Mouse (Mus musculus) forebrain, embryonic 11.5 days (tissue): Measurements from ENCODE around the gene Klf13. TPM values are rescaled to one million over a fixed set of nuclear protein-coding genes. Genes with fewer than 3 reads are reported as not detected.

Source experiments
- ATAC-seq: fragments of 200-750 bp; cut with Nextera tagmentation; replicated peaks from 2 replicates; pipeline ENCODE4 v1.8.0; 2017; ENCODE audit warnings: moderate TSS enrichment; ENCODE audit not compliant: low FRiP score
- DNase-seq: peaks from one replicate; pipeline ENCODE4 v3.0.0-alpha.2; 2017; ENCODE audit warnings: low spot score
- H3K27ac ChIP-seq: fragments of 300-500 bp; sonication (generic); 2 replicates; pipeline ENCODE4 v1.5.1; 2014; ENCODE audit warnings: low read depth, low read length
- H3K27me3 ChIP-seq: fragments of 300-500 bp; sonication (generic); 2 replicates; pipeline ENCODE4 v1.6.1; 2014; ENCODE audit warnings: mild to moderate bottlenecking, low read length, mixed read lengths; ENCODE audit not compliant: control insufficient read depth, insufficient read depth
- H3K36me3 ChIP-seq: fragments of 300-500 bp; sonication (generic); 2 replicates; pipeline ENCODE4 v1.6.1; 2014; ENCODE audit warnings: mild to moderate bottlenecking, low read length, moderate library complexity, mixed read lengths; ENCODE audit not compliant: control insufficient read depth, insufficient read depth
- H3K4me1 ChIP-seq: fragments of 300-500 bp; sonication (generic); replicated peaks from 2 replicates; pipeline ENCODE4 v1.6.1; 2014; ENCODE audit warnings: low read length, mixed read lengths; ENCODE audit not compliant: control insufficient read depth, insufficient read depth
- H3K4me2 ChIP-seq: fragments of 300-500 bp; sonication (generic); 2 replicates; pipeline ENCODE4 v1.6.1; 2014; ENCODE audit warnings: low read depth, mild to moderate bottlenecking, low read length, moderate library complexity, mixed read lengths; ENCODE audit not compliant: severe bottlenecking
- H3K4me3 ChIP-seq: fragments of 300-500 bp; sonication (generic); 2 replicates; pipeline ENCODE4 v1.5.1; 2014; ENCODE audit warnings: low read depth, low read length
- H3K9ac ChIP-seq: fragments of 300-500 bp; sonication (generic); 2 replicates; pipeline ENCODE4 v1.6.1; 2014; ENCODE audit warnings: low read length
- H3K9me3 ChIP-seq: fragments of 300-500 bp; sonication (generic); 2 replicates; pipeline ENCODE4 v1.6.1; 2016; ENCODE audit warnings: low read length, mixed read lengths; ENCODE audit not compliant: control insufficient read depth
- WGBS: fragments of 180-500 bp; shearing (Covaris S2); extraction: QIAGEN DNeasy Blood & Tissue Kit; methylation state at CpG from one replicate; pipeline ENCODE4 v1.1.7; 2014; 5-methylcytosine and 5-hydroxymethylcytosine counted together
- polyA plus RNA-seq: library from polyadenylated mRNA; unstranded; fragments of >200 nt; fragmentation: Nextera tagmentation; extraction: Ambion mirVana; gene quantifications from 2 replicates; pipeline ENCODE4 v1.2.1, GENCODE M21; 2014

Gene Klf13
- polyA plus RNA-seq, 1 experiment from 2014 or later: 26.6 TPM

DNA sequence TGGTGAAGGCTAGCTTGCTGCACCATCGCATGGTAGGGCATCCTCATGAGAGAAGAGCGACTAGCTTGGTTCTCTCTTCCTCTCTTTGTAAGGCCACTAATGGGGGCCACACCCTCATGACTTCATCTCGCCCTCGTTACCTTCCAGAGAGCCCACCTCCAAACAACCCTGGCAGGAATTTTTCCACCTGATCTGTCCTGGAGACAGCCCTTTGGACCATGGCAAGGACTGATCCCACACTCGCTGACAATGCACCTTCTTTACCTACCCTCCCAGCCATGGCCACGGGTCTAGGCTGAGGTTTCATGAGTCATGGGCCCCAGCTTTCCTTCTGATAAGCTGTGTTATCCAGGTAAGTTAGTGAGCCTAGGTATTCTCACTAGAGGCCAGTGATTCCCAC is 77.6 kb downstream of the Klf13 start:
- Histone ChIP-seq H3K9me3 (no peaks in the 10 kb centered on the region), H3K4me3 (no peak overlapping the region), H3K27me3 (no peaks in the 10 kb centered on the region), H3K4me2 (no peak overlapping the region), H3K9ac (no peak overlapping the region), H3K4me1 (no peaks in the 10 kb centered on the region), H3K27ac (no peak overlapping the region), H3K36me3 (no peaks in the 10 kb centered on the region)
- DNase-seq (no peak), ATAC-seq (no peak)
- WGBS: 88% methylated on average over 6 of the region's 6 CpGs

DNA sequence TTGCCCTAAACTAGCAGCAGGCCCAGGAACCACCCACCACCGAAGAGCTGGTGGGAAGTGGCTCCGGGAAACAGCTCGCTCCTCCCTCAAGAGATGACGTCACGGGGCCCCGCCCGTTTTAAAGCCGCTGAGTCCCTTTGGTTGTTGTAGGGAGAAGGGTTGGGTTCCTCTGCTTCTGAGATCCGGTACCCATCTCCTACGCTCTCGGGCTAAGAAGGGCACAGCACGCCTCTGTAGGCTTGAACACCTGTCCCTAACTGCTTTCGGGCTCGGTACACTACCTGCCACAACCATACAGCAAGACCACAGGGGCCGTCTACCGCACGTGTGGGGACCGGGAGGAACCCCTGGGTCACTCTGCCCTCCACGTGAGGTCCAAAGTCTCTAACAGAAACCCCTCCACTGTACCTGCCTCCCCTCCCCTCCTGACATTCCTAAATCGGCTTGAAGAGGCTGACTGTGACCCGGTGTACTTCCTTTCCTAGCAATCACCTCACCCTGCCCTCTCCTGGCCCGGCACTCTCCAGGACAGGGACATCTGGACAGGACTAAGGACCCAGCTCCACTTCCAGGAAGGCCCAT is 80.1 kb downstream of the Klf13 start:
- peak; percentile 81 for ATAC-seq
- DNase-seq: peak; percentile 85
- peak overlapping the region; percentile 56 for H3K4me2 ChIP-seq
- peak overlapping the region; percentile 40 for H3K9ac ChIP-seq
- no peaks in the 10 kb centered on the region for H3K27me3 ChIP-seq
- no peaks in the 10 kb centered on the region for H3K36me3 ChIP-seq
- no peaks in the 10 kb centered on the region for H3K4me1 ChIP-seq
- H3K4me3 ChIP-seq: peak overlapping the region; percentile 28
- 6% methylated on average over 22 of the region's 22 CpGs for WGBS
- no peaks in the 10 kb centered on the region for H3K9me3 ChIP-seq
- H3K27ac ChIP-seq: no peak overlapping the region

DNA sequence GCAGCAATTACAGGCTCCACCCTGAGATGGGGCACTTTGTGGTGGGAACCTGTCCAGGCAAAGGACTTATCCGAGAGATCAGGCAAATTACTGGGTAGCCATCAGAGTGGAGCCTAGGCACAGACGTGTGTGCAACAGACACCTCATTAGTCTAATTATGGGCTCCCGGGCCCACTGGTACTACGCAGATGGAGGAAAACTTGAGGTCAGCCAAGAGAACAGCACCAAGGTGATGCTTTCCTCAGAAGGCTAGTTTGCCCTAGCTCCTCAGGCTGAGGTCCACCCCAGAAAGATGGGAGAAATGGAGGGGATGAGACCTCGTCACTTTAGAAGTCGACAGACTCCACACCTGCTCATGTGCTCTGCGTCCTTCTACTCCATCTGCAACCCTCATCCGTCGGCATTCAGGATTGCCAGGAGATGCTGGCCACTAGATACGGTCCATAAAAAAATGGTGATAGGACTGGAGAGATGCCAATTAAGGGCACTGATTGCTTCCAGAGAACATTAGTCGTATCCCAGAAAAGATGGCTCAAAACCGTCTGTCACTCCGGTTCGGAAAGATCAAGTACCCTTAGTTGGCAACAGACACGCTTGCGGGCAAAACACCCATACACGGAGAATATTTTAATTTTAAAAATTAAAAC is 80.8 kb downstream of the Klf13 start:
- no peak overlapping the region; the same call in 1 of the 2 replicates for H3K4me2 ChIP-seq
- 88% methylated on average over 17 of the region's 17 CpGs for WGBS

DNA sequence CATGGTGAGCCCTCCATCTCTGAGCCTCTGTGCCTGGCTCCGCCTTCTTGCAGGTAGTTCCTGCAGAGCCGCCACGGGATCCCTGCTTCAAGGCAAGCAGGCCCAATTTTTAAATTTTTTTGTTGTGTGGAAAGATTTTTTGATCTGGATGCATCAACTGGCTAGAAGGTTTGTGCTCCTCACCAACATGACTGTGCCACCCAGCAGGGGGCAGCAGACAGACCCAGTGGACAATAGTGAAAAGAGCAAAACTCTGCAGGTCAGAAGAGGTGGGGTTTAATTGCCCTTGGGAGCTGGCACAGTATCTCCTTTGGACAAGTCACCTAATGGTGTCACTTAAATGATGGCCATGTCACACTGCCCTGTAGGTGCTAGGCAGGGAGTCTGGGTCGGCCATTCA is 83.4 kb downstream of the Klf13 start:
- no peaks in the 10 kb centered on the region for H3K27me3 ChIP-seq
- no peaks in the 10 kb centered on the region for H3K9me3 ChIP-seq
- WGBS: 79% methylated on average over 4 of the region's 4 CpGs
- ATAC-seq (0 out of 2 replicates have a peak, but pooled peaks have one; percentile 10), DNase-seq (peak; percentile 63)
- no peak overlapping the region for H3K4me2 ChIP-seq
- no peak overlapping the region for H3K27ac ChIP-seq
- no peak overlapping the region for H3K4me3 ChIP-seq
- H3K9ac ChIP-seq: no peak overlapping the region
- no peaks in the 10 kb centered on the region for H3K36me3 ChIP-seq
- H3K4me1 ChIP-seq: no peaks in the 10 kb centered on the region

More for the DNA sequence above, 80.8 kb downstream of the Klf13 start:
- Histone ChIP-seq H3K27ac (no peak overlapping the region), H3K27me3 (no peaks in the 10 kb centered on the region), H3K36me3 (no peaks in the 10 kb centered on the region), H3K9ac (no peak overlapping the region; the same call in 1 of the 2 replicates), H3K9me3 (no peaks in the 10 kb centered on the region), H3K4me3 (no peak overlapping the region), H3K4me1 (no peaks in the 10 kb centered on the region)
- no peak for ATAC-seq
- no peak for DNase-seq

DNA sequence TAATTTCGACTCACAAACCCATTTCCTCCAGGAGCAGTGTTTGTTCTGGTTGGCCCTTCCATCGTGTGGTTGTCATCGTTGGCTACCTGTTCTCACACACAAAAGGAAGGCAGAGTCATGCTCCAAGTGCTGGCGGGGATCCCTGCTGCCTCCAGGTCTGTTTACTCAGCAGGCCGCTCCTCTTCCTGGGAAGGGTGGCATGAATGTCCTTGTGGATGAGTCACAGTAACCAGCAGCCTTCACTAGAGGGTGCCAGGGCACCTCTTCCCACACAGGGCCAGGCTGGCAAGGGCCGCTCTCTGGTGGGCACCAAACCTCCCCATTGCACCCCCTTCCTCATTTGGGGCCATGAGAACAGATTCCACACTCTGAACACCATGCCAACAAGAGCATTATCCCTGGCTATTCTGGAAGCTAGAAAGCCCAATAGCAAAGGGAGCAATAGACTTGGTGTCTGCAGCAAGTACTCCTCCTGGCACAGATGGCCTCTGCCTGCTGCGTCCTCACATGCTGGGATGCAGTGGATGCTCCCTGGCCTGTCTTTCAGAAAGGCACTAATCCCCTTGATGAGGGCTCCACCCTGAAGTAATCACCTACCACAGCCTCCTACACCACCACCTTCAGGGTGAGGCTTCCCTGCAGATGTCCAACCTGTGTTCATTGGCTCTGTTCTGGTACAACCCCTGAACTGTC is 86.7 kb downstream of the Klf13 start:
- H3K27ac ChIP-seq: no peak overlapping the region
- no peak for DNase-seq
- no peaks in the 10 kb centered on the region for H3K4me1 ChIP-seq
- ATAC-seq: no peak
- no peak overlapping the region for H3K4me3 ChIP-seq
- no peak overlapping the region for H3K9ac ChIP-seq
- no peaks in the 10 kb centered on the region for H3K27me3 ChIP-seq
- H3K9me3 ChIP-seq: no peaks in the 10 kb centered on the region
- 63% methylated on average over 7 of the region's 7 CpGs for WGBS
- no peak overlapping the region for H3K4me2 ChIP-seq
- no peaks in the 10 kb centered on the region for H3K36me3 ChIP-seq

Other genes with a start within 250 kb of the Klf13 start
- not detected in 2 replicates for gene E030018B13Rik, start 22.1 kb downstream of the Klf13 start, polyA plus RNA-seq
- 0.81 and 2.3 TPM in 2 replicates for gene Trpm1, start 214.9 kb upstream of the Klf13 start, polyA plus RNA-seq